Mouse (Mus musculus): Measurements from ENCODE around the gene Npcd. TPM values are rescaled to one million over a fixed set of nuclear protein-coding genes. Genes with fewer than 3 reads are reported as not detected.

Gene Npcd
- total and polyA plus RNA-seq, 2 experiments, result not detected

- H3K9ac ChIP-seq (ENCODE audit: low read depth, low read length), result peak within 1 kb of the TSS; percentile 14
- no peaks in the 10 kb centered on the region for H3K36me3 ChIP-seq (ENCODE audit: control insufficient read depth, insufficient read depth, low read length)
- no peaks in the 10 kb centered on the region for H3K4me1 ChIP-seq (ENCODE audit: control insufficient read depth, insufficient read depth, low read length)
- peak within 1 kb of the TSS; percentile 58 for H3K4me3 ChIP-seq (ENCODE audit: insufficient read depth, low read depth, low read length)
- no peaks in the 10 kb centered on the region for H3K79me2 ChIP-seq (ENCODE audit: control insufficient read depth, insufficient read depth, low read length)
- 1% methylated on average over 78 of the region's 91 CpGs for WGBS
- no peak within 1 kb of the TSS for H3K27ac ChIP-seq (replicated peaks; ENCODE audit: insufficient read depth, low read depth, low read length)
- no peak for TF ChIP-seq POLR2A (IDR thresholded peaks at IDR 0.05; ENCODE audit: extremely low read depth, insufficient read depth, low read length)
- TF ChIP-seq CTCF (IDR thresholded peaks at IDR 0.05; ENCODE audit: low read depth, low read length), result peak; percentile 7; the same call in 1 of the 2 replicates
- H3K27me3 ChIP-seq (ENCODE audit: control insufficient read depth, insufficient read depth, low read length), result peaks cover 17% of the 10 kb centered on the region
- no peak for DNase-seq (ENCODE audit: extremely low read depth, low read depth, low spot score)
Observed at GRCm38 (mm10) chr15:79804352-79805071, 29.5 kb downstream of the Npcd start, which contains the start of gene Nptxr. TSS of gene Nptxr (minus strand) at chr15:79804766.

- no peaks in the 10 kb centered on the region for H3K36me3 ChIP-seq (ENCODE audit: control insufficient read depth, insufficient read depth, low read length)
- DNase-seq (ENCODE audit: extremely low read depth, low read depth, low spot score), result no peak
- no peak overlapping the region for H3K27ac ChIP-seq (replicated peaks; ENCODE audit: insufficient read depth, low read depth, low read length)
- H3K79me2 ChIP-seq (ENCODE audit: control insufficient read depth, insufficient read depth, low read length), result no peaks in the 10 kb centered on the region
- WGBS, result 6% methylated on average over 77 of the region's 81 CpGs
- H3K4me3 ChIP-seq (ENCODE audit: insufficient read depth, low read depth, low read length), result peak overlapping the region; percentile 58
- H3K4me1 ChIP-seq (ENCODE audit: control insufficient read depth, insufficient read depth, low read length), result no peaks in the 10 kb centered on the region
- no peak for TF ChIP-seq POLR2A (IDR thresholded peaks at IDR 0.05; ENCODE audit: extremely low read depth, insufficient read depth, low read length)
- peak overlapping the region; percentile 12 for H3K9ac ChIP-seq (ENCODE audit: low read depth, low read length)
- peaks cover 17% of the 10 kb centered on the region for H3K27me3 ChIP-seq (ENCODE audit: control insufficient read depth, insufficient read depth, low read length)
Observed at GRCm38 (mm10) chr15:79803533-79804351, 30.3 kb downstream of the Npcd start.

- Histone ChIP-seq H3K27ac (replicated peaks; ENCODE audit: insufficient read depth, low read depth, low read length) (no peak overlapping the region), H3K36me3 (ENCODE audit: control insufficient read depth, insufficient read depth, low read length) (no peaks in the 10 kb centered on the region), H3K79me2 (ENCODE audit: control insufficient read depth, insufficient read depth, low read length) (no peaks in the 10 kb centered on the region), H3K9ac (ENCODE audit: low read depth, low read length) (no peak overlapping the region), H3K4me3 (ENCODE audit: insufficient read depth, low read depth, low read length) (no peak overlapping the region), H3K4me1 (ENCODE audit: control insufficient read depth, insufficient read depth, low read length) (no peaks in the 10 kb centered on the region), H3K27me3 (ENCODE audit: control insufficient read depth, insufficient read depth, low read length) (peaks cover 17% of the 10 kb centered on the region)
- TF ChIP-seq POLR2A (IDR thresholded peaks at IDR 0.05; ENCODE audit: extremely low read depth, insufficient read depth, low read length) (no peak), CTCF (IDR thresholded peaks at IDR 0.05; ENCODE audit: low read depth, low read length) (no peak)
- WGBS, result 67% methylated on average over 4 of the region's 4 CpGs
- no peak for DNase-seq (ENCODE audit: extremely low read depth, low read depth, low spot score)
Observed at GRCm38 (mm10) chr15:79802304-79802703, 31.7 kb downstream of the Npcd start.

DNA sequence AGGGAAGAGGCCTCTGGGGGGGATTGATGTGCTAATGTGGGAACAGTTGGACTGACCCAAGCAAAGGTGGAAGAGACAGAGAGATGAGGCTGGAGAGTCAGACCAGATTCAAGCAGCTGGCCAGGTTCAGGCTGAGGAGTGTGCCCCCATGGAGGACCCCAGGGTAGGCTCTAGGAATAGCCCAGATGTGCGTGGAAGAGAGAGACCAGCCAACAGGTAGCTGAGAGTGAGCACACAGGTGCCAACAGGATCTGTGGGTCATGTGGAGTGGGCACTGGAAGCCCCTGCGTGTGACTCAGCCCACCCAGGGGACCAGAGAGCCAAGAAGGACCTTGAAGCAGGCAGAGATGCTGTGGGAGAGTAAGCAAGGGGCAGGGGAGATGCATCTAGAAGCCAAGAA is 32.4 kb downstream of the Npcd start:
- no peak for TF ChIP-seq CTCF (IDR thresholded peaks at IDR 0.05; ENCODE audit: low read depth, low read length)
- no peak for TF ChIP-seq POLR2A (IDR thresholded peaks at IDR 0.05; ENCODE audit: extremely low read depth, insufficient read depth, low read length)
- H3K4me3 ChIP-seq (ENCODE audit: insufficient read depth, low read depth, low read length), result no peak overlapping the region
- peaks cover 17% of the 10 kb centered on the region for H3K27me3 ChIP-seq (ENCODE audit: control insufficient read depth, insufficient read depth, low read length)
- H3K4me1 ChIP-seq (ENCODE audit: control insufficient read depth, insufficient read depth, low read length), result no peaks in the 10 kb centered on the region
- H3K27ac ChIP-seq (replicated peaks; ENCODE audit: insufficient read depth, low read depth, low read length), result no peak overlapping the region
- DNase-seq (ENCODE audit: extremely low read depth, low read depth, low spot score), result no peak
- no peaks in the 10 kb centered on the region for H3K79me2 ChIP-seq (ENCODE audit: control insufficient read depth, insufficient read depth, low read length)
- 67% methylated on average over 2 of the region's 2 CpGs for WGBS
- H3K36me3 ChIP-seq (ENCODE audit: control insufficient read depth, insufficient read depth, low read length), result no peaks in the 10 kb centered on the region
- H3K9ac ChIP-seq (ENCODE audit: low read depth, low read length), result no peak overlapping the region

GRCm38 (mm10) chr15:79800701-79801100 is 33.3 kb downstream of the Npcd start:
- 62% methylated on average over 11 of the region's 11 CpGs for WGBS
- peaks cover 17% of the 10 kb centered on the region for H3K27me3 ChIP-seq (ENCODE audit: control insufficient read depth, insufficient read depth, low read length)

More at GRCm38 (mm10) chr15:79800701-79801100, 33.3 kb downstream of the Npcd start:
- Histone ChIP-seq H3K9ac (ENCODE audit: low read depth, low read length) (no peak overlapping the region), H3K36me3 (ENCODE audit: control insufficient read depth, insufficient read depth, low read length) (no peaks in the 10 kb centered on the region), H3K79me2 (ENCODE audit: control insufficient read depth, insufficient read depth, low read length) (no peaks in the 10 kb centered on the region), H3K27ac (replicated peaks; ENCODE audit: insufficient read depth, low read depth, low read length) (no peak overlapping the region), H3K4me3 (ENCODE audit: insufficient read depth, low read depth, low read length) (no peak overlapping the region), H3K4me1 (ENCODE audit: control insufficient read depth, insufficient read depth, low read length) (no peaks in the 10 kb centered on the region)
- TF ChIP-seq POLR2A (IDR thresholded peaks at IDR 0.05; ENCODE audit: extremely low read depth, insufficient read depth, low read length) (no peak), CTCF (IDR thresholded peaks at IDR 0.05; ENCODE audit: low read depth, low read length) (no peak)
- no peak for DNase-seq (ENCODE audit: extremely low read depth, low read depth, low spot score)
